Mouse (Mus musculus): ENCODE results near the gene Cass4. TPM values are rescaled to one million over a fixed set of nuclear protein-coding genes. Genes with fewer than 3 reads are reported as not detected.

Gene Cass4
- polyA plus RNA-seq, 1 experiment from 2014 or later = 0.29 TPM

DNA sequence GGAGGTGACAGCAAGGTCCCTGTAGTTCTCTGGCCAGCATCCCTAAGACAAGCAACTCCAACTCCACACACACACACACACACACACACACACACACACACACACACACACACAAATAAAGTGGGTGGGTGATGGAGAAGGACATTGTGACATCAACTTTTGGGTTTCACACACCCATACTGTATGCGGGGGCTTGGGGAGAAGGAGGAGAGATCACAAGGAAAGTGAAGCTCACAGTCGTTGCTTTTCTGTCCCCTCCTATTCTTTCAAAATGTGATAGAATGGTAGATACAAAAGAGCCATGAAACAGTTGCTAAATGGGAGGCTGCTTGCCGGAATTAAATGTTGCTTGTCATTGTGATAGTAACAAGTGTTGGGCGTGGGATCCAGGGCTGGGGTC, 1.1 kb downstream of the Cass4 start:
- H3K4me2 ChIP-seq (replicated peaks; ENCODE audit: low read depth) = no peak overlapping the region
- ATAC-seq = no peak
- H3K36me3 ChIP-seq (ENCODE audit: control insufficient read depth, insufficient read depth) = no peaks in the 10 kb centered on the region
- no peak overlapping the region for H3K4me3 ChIP-seq (ENCODE audit: low read depth, low read length)
- H3K9me3 ChIP-seq (ENCODE audit: control insufficient read depth) = no peaks in the 10 kb centered on the region
- TF ChIP-seq CTCF (IDR thresholded peaks at IDR 0.05; ENCODE audit: low read depth) = no peak
- no peaks in the 10 kb centered on the region for H3K4me1 ChIP-seq (replicated peaks; ENCODE audit: control insufficient read depth, insufficient read depth, low read length)
- H3K9ac ChIP-seq (ENCODE audit: low read depth, low read length) = no peak overlapping the region
- H3K27ac ChIP-seq (ENCODE audit: low read depth, low read length) = no peak overlapping the region
- no peaks in the 10 kb centered on the region for H3K27me3 ChIP-seq (replicated peaks; ENCODE audit: control insufficient read depth, insufficient read depth, low read length)
- WGBS = 67% methylated on average over 4 of the region's 4 CpGs

- H3K4me1 ChIP-seq (replicated peaks; ENCODE audit: control insufficient read depth, insufficient read depth, low read length) = no peaks in the 10 kb centered on the region
- no peak for ATAC-seq
- 51% methylated on average over 9 of the region's 9 CpGs for WGBS
Observed at GRCm38 (mm10) chr2:172395961-172396360, 2.4 kb downstream of the Cass4 start.

GRCm38 (mm10) chr2:172399901-172400300, 6.3 kb downstream of the Cass4 start:
- no peak overlapping the region for H3K4me2 ChIP-seq (replicated peaks; ENCODE audit: low read depth)
- no peaks in the 10 kb centered on the region for H3K27me3 ChIP-seq (replicated peaks; ENCODE audit: control insufficient read depth, insufficient read depth, low read length)
- 33% methylated on average over 9 of the region's 9 CpGs for WGBS
- no peak overlapping the region for H3K27ac ChIP-seq (ENCODE audit: low read depth, low read length)
- no peak overlapping the region for H3K9ac ChIP-seq (ENCODE audit: low read depth, low read length)
- no peak for TF ChIP-seq CTCF (IDR thresholded peaks at IDR 0.05; ENCODE audit: low read depth)
- no peaks in the 10 kb centered on the region for H3K9me3 ChIP-seq (ENCODE audit: control insufficient read depth)
- ATAC-seq = peak; percentile 13; the same call in 1 of the 2 replicates
- H3K4me1 ChIP-seq (replicated peaks; ENCODE audit: control insufficient read depth, insufficient read depth, low read length) = no peaks in the 10 kb centered on the region
- no peaks in the 10 kb centered on the region for H3K36me3 ChIP-seq (ENCODE audit: control insufficient read depth, insufficient read depth)
- no peak overlapping the region for H3K4me3 ChIP-seq (ENCODE audit: low read depth, low read length)

More at GRCm38 (mm10) chr2:172395961-172396360, 2.4 kb downstream of the Cass4 start:
- no peak for TF ChIP-seq CTCF (IDR thresholded peaks at IDR 0.05; ENCODE audit: low read depth)
- Histone ChIP-seq H3K27ac (ENCODE audit: low read depth, low read length) (no peak overlapping the region), H3K9me3 (ENCODE audit: control insufficient read depth) (no peaks in the 10 kb centered on the region), H3K27me3 (replicated peaks; ENCODE audit: control insufficient read depth, insufficient read depth, low read length) (no peaks in the 10 kb centered on the region), H3K9ac (ENCODE audit: low read depth, low read length) (no peak overlapping the region), H3K4me3 (ENCODE audit: low read depth, low read length) (no peak overlapping the region), H3K36me3 (ENCODE audit: control insufficient read depth, insufficient read depth) (no peaks in the 10 kb centered on the region), H3K4me2 (replicated peaks; ENCODE audit: low read depth) (no peak overlapping the region)

- Histone ChIP-seq H3K4me3 (ENCODE audit: low read depth, low read length) (no peak overlapping the region), H3K27me3 (replicated peaks; ENCODE audit: control insufficient read depth, insufficient read depth, low read length) (no peaks in the 10 kb centered on the region), H3K27ac (ENCODE audit: low read depth, low read length) (no peak overlapping the region), H3K36me3 (ENCODE audit: control insufficient read depth, insufficient read depth) (no peaks in the 10 kb centered on the region), H3K4me2 (replicated peaks; ENCODE audit: low read depth) (no peak overlapping the region), H3K4me1 (replicated peaks; ENCODE audit: control insufficient read depth, insufficient read depth, low read length) (no peaks in the 10 kb centered on the region), H3K9me3 (ENCODE audit: control insufficient read depth) (no peaks in the 10 kb centered on the region), H3K9ac (ENCODE audit: low read depth, low read length) (no peak overlapping the region)
- 66% methylated on average over 13 of the region's 13 CpGs for WGBS
- no peak for TF ChIP-seq CTCF (IDR thresholded peaks at IDR 0.05; ENCODE audit: low read depth)
- ATAC-seq = no peak
Observed at GRCm38 (mm10) chr2:172401116-172401825, 7.7 kb downstream of the Cass4 start.

DNA sequence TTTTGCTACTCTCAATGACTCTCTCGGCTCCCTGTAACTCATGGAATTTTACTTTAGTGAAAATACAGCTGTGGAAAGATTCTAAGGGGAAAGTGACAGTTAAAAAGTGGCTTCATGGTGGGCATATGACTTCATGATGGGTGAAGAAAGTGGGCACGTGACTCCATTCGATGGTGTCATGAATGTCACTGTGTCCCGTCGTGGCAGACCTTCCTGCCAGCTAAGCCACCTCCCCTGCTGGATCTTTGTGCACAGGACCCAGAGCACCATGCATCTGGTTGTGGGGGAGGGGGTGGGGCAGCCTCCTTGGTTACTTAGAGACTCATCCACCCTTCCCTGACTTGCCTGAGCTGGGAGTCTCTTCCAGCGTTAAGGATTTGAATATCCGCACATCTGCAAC, 10.6 kb downstream of the Cass4 start:
- H3K27me3 ChIP-seq (replicated peaks; ENCODE audit: control insufficient read depth, insufficient read depth, low read length) = no peaks in the 10 kb centered on the region
- no peak overlapping the region for H3K4me3 ChIP-seq (ENCODE audit: low read depth, low read length)
- H3K4me2 ChIP-seq (replicated peaks; ENCODE audit: low read depth) = no peak overlapping the region
- no peak for ATAC-seq
- no peak overlapping the region for H3K27ac ChIP-seq (ENCODE audit: low read depth, low read length)
- no peaks in the 10 kb centered on the region for H3K9me3 ChIP-seq (ENCODE audit: control insufficient read depth)
- H3K36me3 ChIP-seq (ENCODE audit: control insufficient read depth, insufficient read depth) = no peaks in the 10 kb centered on the region
- no peaks in the 10 kb centered on the region for H3K4me1 ChIP-seq (replicated peaks; ENCODE audit: control insufficient read depth, insufficient read depth, low read length)
- no peak overlapping the region for H3K9ac ChIP-seq (ENCODE audit: low read depth, low read length)
- 58% methylated on average over 7 of the region's 7 CpGs for WGBS
- TF ChIP-seq CTCF (IDR thresholded peaks at IDR 0.05; ENCODE audit: low read depth) = no peak

DNA sequence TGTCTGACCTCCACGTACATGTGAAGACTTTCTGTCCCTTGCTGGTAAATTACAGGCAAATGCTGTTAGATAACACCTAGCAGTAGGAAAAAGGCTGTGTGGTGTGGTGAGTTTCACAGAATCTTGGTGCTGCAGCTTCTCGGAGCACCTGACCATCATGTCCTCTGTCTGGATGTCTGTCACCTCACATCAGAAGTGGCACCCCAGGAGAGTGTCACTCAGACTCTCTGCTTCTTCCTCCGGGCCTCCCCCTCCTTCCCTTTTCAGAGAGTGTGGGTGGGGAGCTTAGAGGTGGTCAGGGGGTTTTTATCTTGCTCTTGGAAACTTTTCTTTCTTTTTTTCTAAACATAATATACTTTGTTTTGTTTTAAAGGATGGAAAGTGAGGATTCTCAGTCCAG, 11.4 kb downstream of the Cass4 start:
- H3K27ac ChIP-seq (ENCODE audit: low read depth, low read length) = no peak overlapping the region
- H3K36me3 ChIP-seq (ENCODE audit: control insufficient read depth, insufficient read depth) = no peaks in the 10 kb centered on the region
- no peak overlapping the region for H3K4me2 ChIP-seq (replicated peaks; ENCODE audit: low read depth)
- no peak overlapping the region for H3K9ac ChIP-seq (ENCODE audit: low read depth, low read length)
- no peak overlapping the region for H3K4me3 ChIP-seq (ENCODE audit: low read depth, low read length)
- no peak for ATAC-seq
- 57% methylated on average over 3 of the region's 3 CpGs for WGBS
- H3K9me3 ChIP-seq (ENCODE audit: control insufficient read depth) = no peaks in the 10 kb centered on the region
- no peaks in the 10 kb centered on the region for H3K27me3 ChIP-seq (replicated peaks; ENCODE audit: control insufficient read depth, insufficient read depth, low read length)
- no peak for TF ChIP-seq CTCF (IDR thresholded peaks at IDR 0.05; ENCODE audit: low read depth)
- H3K4me1 ChIP-seq (replicated peaks; ENCODE audit: control insufficient read depth, insufficient read depth, low read length) = no peaks in the 10 kb centered on the region

Data from intestine, postnatal 0 days (tissue).